Mouse (Mus musculus) intestine, embryonic 14.5 days (tissue): ENCODE measurements around the gene Mcl1. TPM values are rescaled to one million over a fixed set of nuclear protein-coding genes. Genes with fewer than 3 reads are reported as not detected.

Source experiments
- polyA plus RNA-seq: library from polyadenylated mRNA; unstranded; fragments of >200 nt; fragmentation: Nextera tagmentation; extraction: Ambion mirVana; gene quantifications from 2 replicates; pipeline ENCODE4 v1.2.1, GENCODE M21; 2014

Gene Mcl1
- polyA plus RNA-seq, 1 experiment from 2014 or later, result 57.5 TPM

Other genes with a start within 250 kb of the Mcl1 start
- 31.0 and 37.1 TPM in 2 replicates for gene Arnt, start 224.4 kb upstream of the Mcl1 start, polyA plus RNA-seq
- 8.1 and 9.3 TPM in 2 replicates for gene Ctsk, start 159.5 kb upstream of the Mcl1 start, polyA plus RNA-seq
- gene Ctss, start 132.0 kb upstream of the Mcl1 start, polyA plus RNA-seq, result 22.4 and 26.6 TPM in 2 replicates
- 0.12 TPM in 1 of 2 replicates, not detected in the other for gene Hormad1, start 99.1 kb upstream of the Mcl1 start, polyA plus RNA-seq
- gene Golph3l, start 69.9 kb upstream of the Mcl1 start, polyA plus RNA-seq, result 38.5 and 38.7 TPM in 2 replicates
- gene Ensa, start 33.8 kb upstream of the Mcl1 start, polyA plus RNA-seq, result 71.8 and 75.6 TPM in 2 replicates
- 1.2 and 2.6 TPM in 2 replicates for gene Adamtsl4, start 29.1 kb downstream of the Mcl1 start, polyA plus RNA-seq
- gene Ecm1, start 80.8 kb downstream of the Mcl1 start, polyA plus RNA-seq, result 23.2 and 26.3 TPM in 2 replicates
- 55.4 and 55.8 TPM in 2 replicates for gene Tars2, start 101.4 kb downstream of the Mcl1 start, polyA plus RNA-seq
- 19.8 and 21.2 TPM in 2 replicates for gene Rprd2, start 160.1 kb downstream of the Mcl1 start, polyA plus RNA-seq
- 50.3 and 54.0 TPM in 2 replicates for gene Prpf3, start 197.1 kb downstream of the Mcl1 start, polyA plus RNA-seq
- 342 and 343 TPM in 2 replicates for gene Mrps21, start 212.7 kb downstream of the Mcl1 start, polyA plus RNA-seq
- 6.7 and 7.9 TPM in 2 replicates for gene Ciart, start 223.5 kb downstream of the Mcl1 start, polyA plus RNA-seq
- gene BC028528, start 233.2 kb downstream of the Mcl1 start, polyA plus RNA-seq, result 20.8 and 23.9 TPM in 2 replicates
- 40.4 and 44.1 TPM in 2 replicates for gene Aph1a, start 235.2 kb downstream of the Mcl1 start, polyA plus RNA-seq
- 2.7 and 4.3 TPM in 2 replicates for gene Car14, start 245.9 kb downstream of the Mcl1 start, polyA plus RNA-seq